Mouse (Mus musculus) thymus, adult 2 months (tissue): ENCODE data around the gene Nmt1. TPM values are rescaled to one million over a fixed set of nuclear protein-coding genes. Genes with fewer than 3 reads are reported as not detected.

Source experiments
- DNase-seq: peaks from one replicate; pipeline ENCODE4 v3.0.0; 2021
- H3K27ac ChIP-seq: fragments of 200-500 bp; 2 replicates; pipeline ENCODE4 v1.5.1; 2012; ENCODE audit warnings: low read length, control low read depth; ENCODE audit not compliant: control insufficient read depth, insufficient read depth
- H3K27me3 ChIP-seq: fragments of 200-500 bp; 2 replicates; pipeline ENCODE4 v1.6.1; 2012; ENCODE audit warnings: mild to moderate bottlenecking, low read length, moderate library complexity, mixed read lengths; ENCODE audit not compliant: control insufficient read depth, insufficient read depth
- H3K36me3 ChIP-seq: fragments of 200-500 bp; 2 replicates; pipeline ENCODE4 v1.6.1; 2012; ENCODE audit warnings: mild to moderate bottlenecking, low read length, moderate library complexity; ENCODE audit not compliant: control insufficient read depth, insufficient read depth
- H3K4me1 ChIP-seq: fragments of 200-500 bp; replicated peaks from 2 replicates; pipeline ENCODE4 v1.6.1; 2012; ENCODE audit warnings: low read length; ENCODE audit not compliant: control insufficient read depth, insufficient read depth
- H3K4me3 ChIP-seq: fragments of 200-500 bp; 2 replicates; pipeline ENCODE4 v1.5.1; 2012; ENCODE audit warnings: mild to moderate bottlenecking, low read length, control low read depth, moderate library complexity; ENCODE audit not compliant: control insufficient read depth, insufficient read depth
- CTCF ChIP-seq: fragments of 200-500 bp; IDR thresholded peaks from 2 replicates; pipeline ENCODE4 v1.5.1; 2012; ENCODE audit warnings: mild to moderate bottlenecking, control low read depth, low read length, moderate library complexity, borderline replicate concordance; ENCODE audit not compliant: control insufficient read depth, poor library complexity, insufficient read depth; ENCODE audit errors: extremely low read depth
- POLR2A ChIP-seq: fragments of 200-500 bp; IDR thresholded peaks from 2 replicates; pipeline ENCODE4 v1.6.1; 2012; ENCODE audit warnings: mild to moderate bottlenecking, low read length, control low read depth, moderate library complexity; ENCODE audit not compliant: control insufficient read depth, poor library complexity, insufficient read depth; ENCODE audit errors: extremely low read depth
- WGBS: fragments of 180-500 bp; shearing (Covaris S2); methylation state at CpG from one replicate; pipeline ENCODE4 v1.1.7; 2018; 5-methylcytosine and 5-hydroxymethylcytosine counted together
- polyA plus RNA-seq: library from polyadenylated mRNA; depleted of rRNA; stranded (reverse); fragments of >200 nt; gene quantifications from 2 replicates; pipeline ENCODE4 v1.2.3, GENCODE M21; 2012

Nmt1 gene
- polyA plus RNA-seq, 1 experiment, result 52.5 TPM

DNA sequence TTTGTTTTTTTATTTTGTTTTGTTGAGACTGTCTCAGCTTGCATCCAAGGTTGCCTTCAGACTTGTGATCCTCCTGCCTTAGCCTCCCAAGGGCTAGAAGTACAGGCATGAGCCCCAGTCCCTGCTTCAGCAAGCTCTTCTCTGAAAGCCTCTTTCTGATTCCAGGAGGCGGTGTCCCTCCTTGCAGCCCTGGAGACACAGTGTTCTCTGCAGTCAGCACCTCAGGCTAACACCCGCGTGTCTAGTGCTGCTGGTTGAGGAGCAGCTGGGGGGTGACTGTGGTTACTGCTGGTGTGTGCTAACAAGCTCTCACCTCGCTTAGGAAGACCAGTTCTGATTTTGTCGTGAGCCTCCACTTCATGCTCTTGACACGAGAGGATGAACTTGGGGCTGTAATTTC, 7.0 kb downstream of the Nmt1 start:
- no peak for TF ChIP-seq CTCF
- TF ChIP-seq POLR2A, result no peak
- Histone ChIP-seq H3K4me1 (no peaks in the 10 kb centered on the region), H3K27me3 (no peaks in the 10 kb centered on the region), H3K36me3 (no peaks in the 10 kb centered on the region), H3K4me3 (no peak overlapping the region), H3K27ac (no peak overlapping the region)
- DNase-seq, result no peak
- WGBS, result 84% methylated on average over 6 of the region's 6 CpGs

- H3K27ac ChIP-seq, result no peak overlapping the region
- no peaks in the 10 kb centered on the region for H3K27me3 ChIP-seq
- DNase-seq, result no peak
- TF ChIP-seq CTCF, result no peak
- no peak for TF ChIP-seq POLR2A
- no peaks in the 10 kb centered on the region for H3K36me3 ChIP-seq
- no peaks in the 10 kb centered on the region for H3K4me1 ChIP-seq
- H3K4me3 ChIP-seq, result no peak overlapping the region
- WGBS, result 93% methylated on average over 8 of the region's 8 CpGs
Measured at GRCm38 (mm10) chr11:103036881-103037465, 9.0 kb downstream of the Nmt1 start.

GRCm38 (mm10) chr11:103038037-103038436, 10.0 kb downstream of the Nmt1 start:
- Histone ChIP-seq H3K36me3 (peaks cover 2% of the 10 kb centered on the region; the same call in 1 of the 2 replicates), H3K27ac (no peak overlapping the region), H3K4me3 (no peak overlapping the region), H3K27me3 (no peaks in the 10 kb centered on the region), H3K4me1 (no peaks in the 10 kb centered on the region)
- DNase-seq, result no peak
- no peak for TF ChIP-seq CTCF
- no peak for TF ChIP-seq POLR2A
- 71% methylated on average over 6 of the region's 6 CpGs for WGBS

GRCm38 (mm10) chr11:103042828-103043227, 14.8 kb downstream of the Nmt1 start:
- no peak for DNase-seq
- no peak for TF ChIP-seq POLR2A
- no peak for TF ChIP-seq CTCF
- H3K36me3 ChIP-seq, result peaks cover 34% of the 10 kb centered on the region
- H3K4me1 ChIP-seq, result no peaks in the 10 kb centered on the region
- 91% methylated on average over 4 of the region's 4 CpGs for whole genome bisulfite sequencing
- H3K27me3 ChIP-seq, result no peaks in the 10 kb centered on the region
- no peak overlapping the region for H3K27ac ChIP-seq
- no peak overlapping the region for H3K4me3 ChIP-seq

DNA sequence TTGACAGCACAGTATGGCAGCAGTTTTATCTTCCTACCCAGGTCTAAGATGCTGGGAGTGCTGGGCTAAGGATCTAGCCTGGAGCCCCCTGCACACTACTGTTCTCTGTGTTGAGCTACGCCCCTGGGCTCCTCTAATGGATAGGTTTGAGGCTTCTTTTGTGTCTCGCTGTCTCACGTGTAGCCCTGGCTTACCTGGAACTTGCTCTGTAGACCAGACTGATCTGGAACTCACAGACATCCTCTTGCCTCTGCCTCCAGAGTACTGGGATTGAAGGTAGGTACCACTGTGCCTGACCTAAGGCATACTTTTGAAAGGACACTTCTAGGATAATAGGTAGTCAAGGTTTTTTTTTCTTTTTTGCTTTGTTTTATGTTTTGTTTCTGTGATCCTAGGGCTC, 16.0 kb downstream of the Nmt1 start:
- Histone ChIP-seq H3K4me1 (no peaks in the 10 kb centered on the region), H3K27ac (no peak overlapping the region), H3K4me3 (no peak overlapping the region), H3K36me3 (peaks cover 34% of the 10 kb centered on the region), H3K27me3 (no peaks in the 10 kb centered on the region)
- no peak for DNase-seq
- no peak for TF ChIP-seq CTCF
- no peak for TF ChIP-seq POLR2A
- 98% methylated on average over 3 of the region's 3 CpGs for WGBS

DNA sequence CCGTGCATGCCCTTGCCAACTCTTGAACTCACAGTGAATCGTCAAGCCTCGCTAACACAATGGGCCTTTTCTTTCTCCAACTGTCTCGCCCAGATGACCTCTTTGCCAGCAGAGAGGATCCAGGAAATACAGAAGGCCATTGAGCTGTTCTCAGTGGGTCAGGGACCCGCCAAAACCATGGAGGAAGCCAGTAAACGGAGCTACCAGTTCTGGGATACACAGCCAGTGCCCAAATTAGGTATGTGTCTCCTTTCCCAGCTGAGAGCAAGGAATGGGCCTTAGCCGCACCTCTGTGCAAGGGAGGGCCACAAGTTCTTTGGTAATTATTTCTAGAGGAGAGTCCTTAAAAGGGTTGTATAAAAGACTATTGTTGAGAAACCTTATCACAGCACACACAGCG, 18.3 kb downstream of the Nmt1 start:
- TF ChIP-seq CTCF, result no peak
- TF ChIP-seq POLR2A, result no peak
- Histone ChIP-seq H3K4me1 (no peaks in the 10 kb centered on the region), H3K27me3 (no peaks in the 10 kb centered on the region), H3K36me3 (peaks cover 39% of the 10 kb centered on the region), H3K27ac (no peak overlapping the region), H3K4me3 (no peak overlapping the region)
- no peak for DNase-seq
- WGBS, result 97% methylated on average over 8 of the region's 8 CpGs

DNA sequence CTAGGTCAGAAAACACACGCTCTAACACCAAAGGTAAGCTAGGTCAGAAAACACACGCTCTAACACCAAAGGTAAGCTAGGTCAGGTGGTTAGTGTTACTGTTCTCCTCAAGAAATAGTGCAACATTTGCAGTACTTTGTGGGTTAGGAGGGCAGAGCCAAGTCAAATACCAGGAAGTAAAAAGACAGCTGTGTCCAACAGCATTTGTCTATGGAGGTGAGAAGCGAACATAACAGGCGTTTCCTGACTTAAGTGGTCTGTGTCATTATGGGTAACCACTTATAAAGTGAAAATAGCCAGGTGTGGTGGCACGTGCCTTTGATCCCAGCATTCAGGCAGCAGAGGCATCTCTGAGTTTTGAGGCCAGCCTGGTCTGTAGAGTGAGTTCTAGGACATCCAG, 21.6 kb downstream of the Nmt1 start:
- Histone ChIP-seq H3K4me3 (no peak overlapping the region), H3K27ac (no peak overlapping the region), H3K4me1 (no peaks in the 10 kb centered on the region), H3K36me3 (peaks cover 27% of the 10 kb centered on the region), H3K27me3 (no peaks in the 10 kb centered on the region)
- 77% methylated on average over 5 of the region's 5 CpGs for WGBS
- no peak for DNase-seq
- TF ChIP-seq POLR2A, result no peak
- TF ChIP-seq CTCF, result no peak
